Mouse (Mus musculus): ENCODE results near the gene Fgf12. TPM values are rescaled to one million over a fixed set of nuclear protein-coding genes. Genes with fewer than 3 reads are reported as not detected.

The Fgf12 gene
- total and polyA plus RNA-seq, 2 experiments: 0.18 to 0.21 TPM

DNA sequence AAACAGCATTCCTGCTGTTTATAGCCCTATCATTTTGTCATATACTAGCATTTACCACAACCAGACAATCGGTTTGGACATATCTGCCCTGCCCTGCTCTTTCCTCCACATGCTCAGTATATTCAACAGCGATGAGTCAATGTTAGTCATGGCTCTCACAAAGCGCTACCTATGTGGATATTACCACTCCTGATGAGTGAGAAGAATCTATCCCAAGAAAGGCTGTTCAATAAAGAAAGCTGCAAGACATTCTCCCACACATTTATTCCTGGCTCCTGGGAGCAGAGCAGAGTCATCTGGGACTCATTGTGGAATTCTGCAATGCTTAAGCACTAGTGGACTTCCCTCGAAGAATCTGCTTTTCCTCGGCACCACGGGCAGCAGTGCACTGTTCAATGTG is 26.1 kb downstream of the Fgf12 start:
- Histone ChIP-seq H3K4me1 (ENCODE audit: control insufficient read depth, insufficient read depth, low read length) (no peaks in the 10 kb centered on the region), H3K27ac (replicated peaks; ENCODE audit: insufficient read depth, low read depth, low read length) (no peak overlapping the region), H3K27me3 (ENCODE audit: control insufficient read depth, insufficient read depth, low read length) (no peaks in the 10 kb centered on the region), H3K4me3 (ENCODE audit: insufficient read depth, low read depth, low read length) (no peak overlapping the region), H3K9ac (ENCODE audit: low read depth, low read length) (no peak overlapping the region), H3K79me2 (ENCODE audit: control insufficient read depth, insufficient read depth, low read length) (no peaks in the 10 kb centered on the region), H3K36me3 (ENCODE audit: control insufficient read depth, insufficient read depth, low read length) (no peaks in the 10 kb centered on the region)
- WGBS: 86% methylated on average over 6 of the region's 6 CpGs
- no peak for TF ChIP-seq CTCF (IDR thresholded peaks at IDR 0.05; ENCODE audit: low read depth, low read length)
- TF ChIP-seq POLR2A (IDR thresholded peaks at IDR 0.05; ENCODE audit: extremely low read depth, insufficient read depth, low read length): no peak
- DNase-seq (ENCODE audit: extremely low read depth, low read depth, low spot score): no peak

DNA sequence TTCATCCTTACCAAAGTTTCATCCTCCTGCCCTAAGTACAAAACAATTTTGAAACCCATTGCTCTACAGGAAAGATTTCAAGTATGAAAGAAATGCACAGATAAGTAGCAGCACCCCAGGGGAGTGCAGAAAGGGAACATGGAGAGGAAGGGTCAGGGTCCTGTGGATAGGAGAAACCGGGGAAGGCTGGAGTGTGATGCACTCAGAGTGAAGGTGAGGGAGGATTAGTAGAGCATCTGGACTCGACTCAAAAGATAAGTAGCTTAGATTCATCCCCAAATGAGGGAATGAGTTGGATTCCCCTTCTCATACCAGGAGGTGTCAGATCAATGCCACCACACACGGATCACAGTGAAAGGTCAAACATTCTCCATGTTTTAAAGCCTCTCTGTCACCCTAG is 46.2 kb downstream of the Fgf12 start:
- Histone ChIP-seq H3K79me2 (ENCODE audit: control insufficient read depth, insufficient read depth, low read length) (no peaks in the 10 kb centered on the region), H3K27ac (replicated peaks; ENCODE audit: insufficient read depth, low read depth, low read length) (no peak overlapping the region), H3K4me1 (ENCODE audit: control insufficient read depth, insufficient read depth, low read length) (no peaks in the 10 kb centered on the region), H3K4me3 (ENCODE audit: insufficient read depth, low read depth, low read length) (no peak overlapping the region), H3K27me3 (ENCODE audit: control insufficient read depth, insufficient read depth, low read length) (no peaks in the 10 kb centered on the region), H3K9ac (ENCODE audit: low read depth, low read length) (no peak overlapping the region), H3K36me3 (ENCODE audit: control insufficient read depth, insufficient read depth, low read length) (no peaks in the 10 kb centered on the region)
- TF ChIP-seq CTCF (IDR thresholded peaks at IDR 0.05; ENCODE audit: low read depth, low read length) (no peak), POLR2A (IDR thresholded peaks at IDR 0.05; ENCODE audit: extremely low read depth, insufficient read depth, low read length) (no peak)
- no peak for DNase-seq (ENCODE audit: extremely low read depth, low read depth, low spot score)
- 33% methylated on average over 3 of the region's 3 CpGs for WGBS

- Histone ChIP-seq H3K4me1 (ENCODE audit: control insufficient read depth, insufficient read depth, low read length) (no peaks in the 10 kb centered on the region), H3K36me3 (ENCODE audit: control insufficient read depth, insufficient read depth, low read length) (no peaks in the 10 kb centered on the region), H3K79me2 (ENCODE audit: control insufficient read depth, insufficient read depth, low read length) (no peaks in the 10 kb centered on the region), H3K27ac (replicated peaks; ENCODE audit: insufficient read depth, low read depth, low read length) (no peak overlapping the region), H3K4me3 (ENCODE audit: insufficient read depth, low read depth, low read length) (no peak overlapping the region), H3K9ac (ENCODE audit: low read depth, low read length) (no peak overlapping the region), H3K27me3 (ENCODE audit: control insufficient read depth, insufficient read depth, low read length) (no peaks in the 10 kb centered on the region)
- WGBS: 71% methylated on average over 4 of the region's 4 CpGs
- DNase-seq (ENCODE audit: extremely low read depth, low read depth, low spot score): no peak
- no peak for TF ChIP-seq POLR2A (IDR thresholded peaks at IDR 0.05; ENCODE audit: extremely low read depth, insufficient read depth, low read length)
- TF ChIP-seq CTCF (IDR thresholded peaks at IDR 0.05; ENCODE audit: low read depth, low read length): no peak
Observed at GRCm38 (mm10) chr16:28700346-28700745, 52.5 kb downstream of the Fgf12 start.

GRCm38 (mm10) chr16:28696851-28697250 is 56.0 kb downstream of the Fgf12 start:
- Histone ChIP-seq H3K79me2 (ENCODE audit: control insufficient read depth, insufficient read depth, low read length) (no peaks in the 10 kb centered on the region), H3K36me3 (ENCODE audit: control insufficient read depth, insufficient read depth, low read length) (no peaks in the 10 kb centered on the region), H3K4me3 (ENCODE audit: insufficient read depth, low read depth, low read length) (no peak overlapping the region), H3K4me1 (ENCODE audit: control insufficient read depth, insufficient read depth, low read length) (no peaks in the 10 kb centered on the region), H3K27me3 (ENCODE audit: control insufficient read depth, insufficient read depth, low read length) (no peaks in the 10 kb centered on the region), H3K9ac (ENCODE audit: low read depth, low read length) (no peak overlapping the region), H3K27ac (replicated peaks; ENCODE audit: insufficient read depth, low read depth, low read length) (no peak overlapping the region)
- DNase-seq (ENCODE audit: extremely low read depth, low read depth, low spot score): no peak
- WGBS: 65% methylated on average over 3 of the region's 3 CpGs
- no peak for TF ChIP-seq CTCF (IDR thresholded peaks at IDR 0.05; ENCODE audit: low read depth, low read length)
- no peak for TF ChIP-seq POLR2A (IDR thresholded peaks at IDR 0.05; ENCODE audit: extremely low read depth, insufficient read depth, low read length)

DNA sequence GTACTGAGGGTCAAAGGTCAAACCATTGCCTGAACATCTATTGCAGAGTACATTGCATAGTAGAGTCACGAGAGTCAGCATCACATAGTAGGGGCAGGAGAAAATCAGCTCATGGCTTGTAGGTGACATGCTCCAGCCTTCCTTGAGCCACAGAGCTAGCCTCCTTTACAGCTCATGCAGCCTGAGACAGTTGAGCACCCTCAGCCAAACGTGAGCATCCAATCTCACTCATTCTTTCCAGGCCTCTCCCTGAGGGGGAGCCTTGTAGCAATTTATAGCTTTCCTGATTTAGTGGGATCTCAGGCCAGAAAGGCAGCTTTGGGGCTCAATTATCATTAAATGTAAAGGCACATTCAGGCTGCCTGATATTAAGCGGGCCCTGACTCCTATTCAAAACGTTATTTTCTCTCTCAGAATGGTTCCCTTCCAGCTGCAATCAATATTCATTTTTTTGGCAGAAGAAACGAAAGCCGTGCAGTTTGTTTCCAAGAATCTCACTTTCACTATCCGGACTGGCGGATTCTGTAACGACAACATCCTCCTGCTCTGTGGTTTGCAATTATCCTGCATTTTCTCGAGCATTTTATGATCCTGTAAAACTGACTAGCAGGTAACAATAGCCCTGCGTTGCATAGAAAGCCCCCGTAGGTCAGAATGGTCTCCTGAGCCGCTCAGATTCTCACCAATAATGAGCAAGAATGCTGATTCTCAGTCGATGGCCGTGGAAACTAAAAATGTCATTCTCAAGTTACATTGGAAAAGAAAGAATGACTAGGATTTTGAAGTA is 58.6 kb downstream of the Fgf12 start:
- Histone ChIP-seq H3K27me3 (ENCODE audit: control insufficient read depth, insufficient read depth, low read length) (no peaks in the 10 kb centered on the region), H3K79me2 (ENCODE audit: control insufficient read depth, insufficient read depth, low read length) (no peaks in the 10 kb centered on the region), H3K4me3 (ENCODE audit: insufficient read depth, low read depth, low read length) (no peak overlapping the region), H3K9ac (ENCODE audit: low read depth, low read length) (no peak overlapping the region), H3K4me1 (ENCODE audit: control insufficient read depth, insufficient read depth, low read length) (no peaks in the 10 kb centered on the region), H3K27ac (replicated peaks; ENCODE audit: insufficient read depth, low read depth, low read length) (no peak overlapping the region), H3K36me3 (ENCODE audit: control insufficient read depth, insufficient read depth, low read length) (no peaks in the 10 kb centered on the region)
- DNase-seq (ENCODE audit: extremely low read depth, low read depth, low spot score): no peak
- 71% methylated on average over 15 of the region's 15 CpGs for WGBS
- TF ChIP-seq POLR2A (IDR thresholded peaks at IDR 0.05; ENCODE audit: extremely low read depth, insufficient read depth, low read length) (no peak), CTCF (IDR thresholded peaks at IDR 0.05; ENCODE audit: low read depth, low read length) (no peak)

DNA sequence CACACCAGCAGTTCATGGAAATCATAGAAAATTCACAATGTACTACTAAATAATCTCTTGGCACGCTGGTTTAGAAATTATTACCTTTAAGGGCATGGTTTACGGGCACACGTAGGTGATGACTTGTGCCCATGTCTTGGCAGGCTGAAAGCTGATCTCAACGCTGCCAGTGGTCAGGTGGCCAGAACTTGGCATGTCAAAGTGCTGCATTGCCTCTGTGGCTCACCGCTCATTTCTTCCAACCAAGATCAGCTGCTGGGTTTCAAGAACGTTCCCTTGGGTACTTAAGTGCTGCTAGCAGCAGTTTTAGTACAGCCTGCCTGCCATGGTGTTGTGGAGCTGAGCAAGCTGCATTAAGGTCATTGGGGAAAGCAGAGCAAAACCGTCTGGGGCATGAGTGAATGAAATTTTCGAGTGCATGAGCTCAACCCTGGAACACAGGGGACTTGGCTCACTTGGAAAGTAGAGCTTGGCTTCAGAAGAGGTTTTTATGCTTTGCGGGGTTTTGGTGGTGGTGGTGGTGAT is 63.9 kb downstream of the Fgf12 start:
- TF ChIP-seq CTCF (IDR thresholded peaks at IDR 0.05; ENCODE audit: low read depth, low read length) (no peak), POLR2A (IDR thresholded peaks at IDR 0.05; ENCODE audit: extremely low read depth, insufficient read depth, low read length) (no peak)
- DNase-seq (ENCODE audit: extremely low read depth, low read depth, low spot score): no peak
- Histone ChIP-seq H3K27ac (replicated peaks; ENCODE audit: insufficient read depth, low read depth, low read length) (no peak overlapping the region), H3K9ac (ENCODE audit: low read depth, low read length) (no peak overlapping the region), H3K4me3 (ENCODE audit: insufficient read depth, low read depth, low read length) (no peak overlapping the region), H3K79me2 (ENCODE audit: control insufficient read depth, insufficient read depth, low read length) (no peaks in the 10 kb centered on the region), H3K4me1 (ENCODE audit: control insufficient read depth, insufficient read depth, low read length) (no peaks in the 10 kb centered on the region), H3K27me3 (ENCODE audit: control insufficient read depth, insufficient read depth, low read length) (no peaks in the 10 kb centered on the region), H3K36me3 (ENCODE audit: control insufficient read depth, insufficient read depth, low read length) (no peaks in the 10 kb centered on the region)
- WGBS: 78% methylated on average over 9 of the region's 9 CpGs
